Mouse (Mus musculus) neural tube, embryonic 14.5 days (tissue): ENCODE results near the gene Limk1. TPM values are rescaled to one million over a fixed set of nuclear protein-coding genes. Genes with fewer than 3 reads are reported as not detected.

Experiments
- ATAC-seq: fragments of 200-750 bp; cut with Nextera tagmentation; 2 replicates; pipeline ENCODE4 v1.8.0; 2017; ENCODE audit warnings: low read depth, mild to moderate bottlenecking, moderate TSS enrichment, moderate library complexity
- H3K27ac ChIP-seq: fragments of 300-500 bp; sonication (generic); 2 replicates; pipeline ENCODE4 v1.5.1; 2014; ENCODE audit warnings: low read depth, mild to moderate bottlenecking, control low read depth, low read length, moderate library complexity, mixed read lengths
- H3K27me3 ChIP-seq: fragments of 300-500 bp; sonication (generic); 2 replicates; pipeline ENCODE4 v1.6.1; 2014; ENCODE audit warnings: low read length; ENCODE audit not compliant: control insufficient read depth, insufficient read depth
- H3K36me3 ChIP-seq: fragments of 300-500 bp; sonication (generic); 2 replicates; pipeline ENCODE4 v1.6.1; 2014; ENCODE audit warnings: low read length, mixed read lengths; ENCODE audit not compliant: control insufficient read depth, insufficient read depth
- H3K4me1 ChIP-seq: fragments of 300-500 bp; sonication (generic); 2 replicates; pipeline ENCODE4 v1.6.1; 2014; ENCODE audit warnings: low read length; ENCODE audit not compliant: control insufficient read depth, insufficient read depth
- H3K4me2 ChIP-seq: fragments of 300-500 bp; sonication (generic); 2 replicates; pipeline ENCODE4 v1.6.1; 2014; ENCODE audit warnings: mild to moderate bottlenecking, low read depth, low read length, control low read depth
- H3K4me3 ChIP-seq: fragments of 300-500 bp; sonication (generic); 2 replicates; pipeline ENCODE4 v1.5.1; 2014; ENCODE audit warnings: low read depth, low read length, control low read depth, mixed read lengths
- H3K9ac ChIP-seq: fragments of 300-500 bp; sonication (generic); replicated peaks from 2 replicates; pipeline ENCODE4 v1.6.1; 2014; ENCODE audit warnings: low read depth, mild to moderate bottlenecking, control low read depth, low read length, mixed read lengths
- H3K9me3 ChIP-seq: fragments of 300-500 bp; sonication (generic); 2 replicates; pipeline ENCODE4 v1.6.1; 2016; ENCODE audit warnings: low read length; ENCODE audit not compliant: control insufficient read depth
- WGBS: fragments of 180-500 bp; shearing (Covaris S2); extraction: QIAGEN DNeasy Blood & Tissue Kit; methylation state at CpG from one replicate; pipeline ENCODE4 v1.1.7; 2014; 5-methylcytosine and 5-hydroxymethylcytosine counted together
- polyA plus RNA-seq: library from polyadenylated mRNA; unstranded; fragments of >200 nt; fragmentation: Nextera tagmentation; extraction: Ambion mirVana; gene quantifications from 2 replicates; pipeline ENCODE4 v1.2.1, GENCODE M21; 2014

The Limk1 gene
- polyA plus RNA-seq, 1 experiment from 2014 or later: 28.0 TPM

- 88% methylated on average over 4 of the region's 4 CpGs for WGBS
- H3K4me2 ChIP-seq: no peak overlapping the region
- no peak for ATAC-seq
- no peaks in the 10 kb centered on the region for H3K9me3 ChIP-seq
- peaks cover 35% of the 10 kb centered on the region for H3K36me3 ChIP-seq
- H3K27me3 ChIP-seq: no peaks in the 10 kb centered on the region
- peaks cover 3% of the 10 kb centered on the region; the same call in 1 of the 2 replicates for H3K4me1 ChIP-seq
- no peak overlapping the region for H3K9ac ChIP-seq
- no peak overlapping the region for H3K27ac ChIP-seq
- no peak overlapping the region for H3K4me3 ChIP-seq
Measured at GRCm38 (mm10) chr5:134629508-134629907, 58.9 kb downstream of the Limk1 start.

DNA sequence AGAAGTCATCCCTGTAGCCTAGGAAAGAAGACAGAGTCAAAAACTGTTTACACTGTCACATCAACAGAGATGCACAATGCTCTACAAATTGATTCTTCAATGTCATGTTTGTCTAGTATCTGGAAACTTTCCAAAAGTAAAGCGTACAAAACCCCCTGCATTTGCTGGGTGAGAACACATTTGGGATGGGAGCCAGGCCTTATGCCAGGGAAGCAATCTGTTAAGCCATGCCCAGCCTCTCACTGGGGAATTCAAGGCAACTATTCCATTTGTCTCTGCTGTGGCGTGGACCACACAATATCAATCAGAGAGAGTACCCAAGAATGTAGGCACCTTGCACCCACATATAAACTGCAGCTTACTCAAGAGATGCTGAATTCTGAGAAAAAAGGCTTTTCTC lies 66.3 kb downstream of the Limk1 start:
- H3K9ac ChIP-seq: no peak overlapping the region
- H3K4me2 ChIP-seq: no peak overlapping the region
- H3K9me3 ChIP-seq: no peaks in the 10 kb centered on the region
- 51% methylated on average over 2 of the region's 2 CpGs for WGBS
- no peak for ATAC-seq
- no peaks in the 10 kb centered on the region for H3K27me3 ChIP-seq
- H3K36me3 ChIP-seq: peaks cover 93% of the 10 kb centered on the region
- H3K4me1 ChIP-seq: no peaks in the 10 kb centered on the region
- H3K27ac ChIP-seq: no peak overlapping the region; the same call in 1 of the 2 replicates
- H3K4me3 ChIP-seq: no peak overlapping the region

- WGBS: 92% methylated on average over 16 of the region's 16 CpGs
- no peaks in the 10 kb centered on the region for H3K4me1 ChIP-seq
- no peaks in the 10 kb centered on the region for H3K27me3 ChIP-seq
- H3K9me3 ChIP-seq: no peaks in the 10 kb centered on the region
- peaks cover 84% of the 10 kb centered on the region for H3K36me3 ChIP-seq
- H3K4me3 ChIP-seq: no peak overlapping the region
- no peak overlapping the region; the same call in 1 of the 2 replicates for H3K27ac ChIP-seq
- ATAC-seq: no peak
- H3K9ac ChIP-seq: no peak overlapping the region
- H3K4me2 ChIP-seq: no peak overlapping the region
Measured at GRCm38 (mm10) chr5:134621099-134621640, 67.2 kb downstream of the Limk1 start.

- ATAC-seq: no peak
- WGBS: over 99% methylated on average over 9 of the region's 9 CpGs
- H3K4me2 ChIP-seq: no peak overlapping the region
- no peaks in the 10 kb centered on the region for H3K4me1 ChIP-seq
- no peak overlapping the region for H3K27ac ChIP-seq
- H3K36me3 ChIP-seq: peaks cover 77% of the 10 kb centered on the region
- H3K4me3 ChIP-seq: no peak overlapping the region
- H3K27me3 ChIP-seq: no peaks in the 10 kb centered on the region
- H3K9me3 ChIP-seq: no peaks in the 10 kb centered on the region
- H3K9ac ChIP-seq: no peak overlapping the region
Measured at GRCm38 (mm10) chr5:134620457-134620856, 67.9 kb downstream of the Limk1 start.

DNA sequence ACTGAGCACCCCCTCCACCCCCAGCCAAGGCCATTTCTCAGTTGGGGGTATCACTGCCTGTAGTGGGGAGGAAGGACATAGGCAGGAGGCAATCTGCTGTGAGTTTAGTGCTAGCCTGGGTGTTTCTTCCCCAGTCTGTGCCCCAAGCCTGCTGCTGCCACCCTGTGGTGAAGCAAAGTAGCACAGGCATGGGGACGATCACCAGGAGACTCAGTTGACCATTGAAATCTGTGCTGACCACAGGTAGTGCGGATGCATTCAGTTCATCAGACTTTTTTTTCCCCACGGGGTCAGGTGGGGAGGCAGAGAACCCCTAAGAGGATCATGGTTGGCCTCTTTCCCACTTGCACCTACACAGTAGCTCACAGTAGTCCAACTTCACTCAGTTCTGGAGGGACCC lies 71.3 kb downstream of the Limk1 start:
- H3K36me3 ChIP-seq: peaks cover 47% of the 10 kb centered on the region
- ATAC-seq: no peak; the same call in 1 of the 2 replicates
- no peak overlapping the region for H3K4me3 ChIP-seq
- no peak overlapping the region for H3K4me2 ChIP-seq
- H3K4me1 ChIP-seq: no peaks in the 10 kb centered on the region
- no peaks in the 10 kb centered on the region for H3K9me3 ChIP-seq
- H3K27me3 ChIP-seq: no peaks in the 10 kb centered on the region
- no peak overlapping the region for H3K27ac ChIP-seq
- no peak overlapping the region for H3K9ac ChIP-seq
- 56% methylated on average over 3 of the region's 3 CpGs for WGBS

- H3K4me1 ChIP-seq: no peaks in the 10 kb centered on the region
- no peaks in the 10 kb centered on the region for H3K27me3 ChIP-seq
- H3K4me3 ChIP-seq: no peak overlapping the region
- H3K9me3 ChIP-seq: no peaks in the 10 kb centered on the region
- H3K27ac ChIP-seq: no peak overlapping the region
- ATAC-seq: no peak
- H3K36me3 ChIP-seq: peaks cover 34% of the 10 kb centered on the region
- 68% methylated on average over 4 of the region's 4 CpGs for WGBS
- H3K4me2 ChIP-seq: no peak overlapping the region
- H3K9ac ChIP-seq: no peak overlapping the region
Measured at GRCm38 (mm10) chr5:134615780-134616179, 72.6 kb downstream of the Limk1 start.

- ATAC-seq: no peak
Measured at GRCm38 (mm10) chr5:134615380-134615779, 73.0 kb downstream of the Limk1 start.

GRCm38 (mm10) chr5:134614802-134615201 lies 73.6 kb downstream of the Limk1 start, which contains the start of gene Lat2:
TSS of gene Lat2 (minus strand) at chr5:134615025.
- Histone ChIP-seq H3K27me3 (no peaks in the 10 kb centered on the region), H3K4me1 (no peaks in the 10 kb centered on the region), H3K9me3 (no peaks in the 10 kb centered on the region), H3K9ac (no peak within 1 kb of the TSS), H3K4me3 (no peak within 1 kb of the TSS), H3K27ac (no peak within 1 kb of the TSS), H3K4me2 (no peak within 1 kb of the TSS), H3K36me3 (peaks cover 25% of the 10 kb centered on the region)
- ATAC-seq: no peak
- 89% methylated on average over 7 of the region's 7 CpGs for WGBS

More at GRCm38 (mm10) chr5:134615380-134615779, 73.0 kb downstream of the Limk1 start:
- no peak overlapping the region for H3K27ac ChIP-seq
- 88% methylated on average over 8 of the region's 8 CpGs for WGBS
- H3K4me2 ChIP-seq: no peak overlapping the region
- no peaks in the 10 kb centered on the region for H3K4me1 ChIP-seq
- H3K9ac ChIP-seq: no peak overlapping the region
- H3K27me3 ChIP-seq: no peaks in the 10 kb centered on the region
- peaks cover 30% of the 10 kb centered on the region for H3K36me3 ChIP-seq
- no peak overlapping the region for H3K4me3 ChIP-seq
- no peaks in the 10 kb centered on the region for H3K9me3 ChIP-seq

DNA sequence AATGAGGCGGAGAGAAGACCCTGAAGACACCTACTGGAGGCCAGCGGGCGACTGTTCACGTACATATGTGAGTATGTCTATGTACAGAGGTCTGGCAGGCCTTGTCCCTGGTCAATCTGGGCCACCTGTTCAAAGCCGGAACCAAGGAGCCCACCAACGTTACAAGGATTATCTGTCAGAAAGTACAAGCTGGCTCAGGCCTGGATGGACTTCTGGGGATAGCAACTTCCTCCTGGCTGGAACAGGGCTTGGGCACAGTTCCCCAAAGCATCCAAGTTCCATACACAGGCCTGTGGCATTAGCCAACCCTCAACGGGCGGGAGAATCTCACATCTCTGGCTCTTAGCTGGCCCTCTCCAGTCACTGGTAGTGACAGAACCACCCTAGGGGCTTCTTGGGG lies 74.1 kb downstream of the Limk1 start:
- ATAC-seq: no peak
- no peaks in the 10 kb centered on the region for H3K27me3 ChIP-seq
- H3K9ac ChIP-seq: no peak overlapping the region
- no peaks in the 10 kb centered on the region for H3K9me3 ChIP-seq
- no peak overlapping the region for H3K4me2 ChIP-seq
- WGBS: 92% methylated on average over 8 of the region's 8 CpGs
- peaks cover 20% of the 10 kb centered on the region for H3K36me3 ChIP-seq
- no peak overlapping the region for H3K4me3 ChIP-seq
- H3K27ac ChIP-seq: no peak overlapping the region
- H3K4me1 ChIP-seq: no peaks in the 10 kb centered on the region
